In genomic region chr12:113907751-113908150, GRCm38 (mm10) we compare ENCODE assay signal across 24 mouse cellular contexts.
"Had no signal": no experiment of that assay in that cellular context is flagged by ENCODE, and none has a peak within 500 bp of the region (broad histone marks: within the 10 kb centered on the region; RNA-seq: fewer than 3 reads in every experiment).

No protein-coding gene starts in this region.

- H3K4me3 ChIP-seq: gastrocnemius, adult 2 months; heart, embryonic 10.5 days; heart, embryonic 12.5 days; hindbrain, embryonic 10.5 days; hindbrain, embryonic 12.5 days; intestine, embryonic 15.5 days; left cerebral cortex, adult 2 months; limb, embryonic 10.5 days; limb, embryonic 12.5 days; liver, embryonic 13.5 days; liver, embryonic 15.5 days had no signal

- ATAC-seq: forebrain, embryonic 16.5 days; hindbrain, embryonic 16.5 days; inflammation-experienced regulatory T-cells, adult 6 months; intestine, embryonic 15.5 days; intestine, postnatal 0 days; liver, postnatal 0 days had no signal

- H3K4me1 ChIP-seq: heart, embryonic 10.5 days; heart, embryonic 12.5 days; hindbrain, embryonic 10.5 days; hindbrain, embryonic 12.5 days; intestine, embryonic 15.5 days; limb, embryonic 10.5 days; limb, embryonic 12.5 days; liver, embryonic 13.5 days; liver, embryonic 15.5 days had no signal

- H3K27me3 ChIP-seq: heart, embryonic 12.5 days; hindbrain, embryonic 12.5 days; intestine, embryonic 15.5 days; limb, embryonic 12.5 days; liver, embryonic 13.5 days; liver, embryonic 15.5 days had no signal

- H3K9ac ChIP-seq: heart, embryonic 12.5 days; hindbrain, embryonic 12.5 days; hindbrain, embryonic 14.5 days; intestine, embryonic 15.5 days; limb, embryonic 12.5 days; liver, embryonic 13.5 days; liver, embryonic 15.5 days; liver, postnatal 0 days had no signal

- H3K36me3 ChIP-seq: heart, embryonic 10.5 days; heart, embryonic 12.5 days; hindbrain, embryonic 10.5 days; hindbrain, embryonic 12.5 days; intestine, embryonic 15.5 days; limb, embryonic 10.5 days; limb, embryonic 12.5 days; liver, embryonic 13.5 days; liver, embryonic 15.5 days had no signal

- H3K9me3 ChIP-seq: intestine, embryonic 15.5 days; limb, embryonic 10.5 days; liver, embryonic 13.5 days; liver, embryonic 15.5 days had no signal

- H3K27ac ChIP-seq: gastrocnemius, adult 2 months; heart, embryonic 10.5 days; hindbrain, embryonic 10.5 days; hindbrain, embryonic 12.5 days; hindbrain, embryonic 14.5 days; intestine, embryonic 15.5 days; left cerebral cortex, adult 2 months; limb, embryonic 10.5 days; limb, embryonic 12.5 days; liver, embryonic 13.5 days; liver, embryonic 15.5 days had no signal

- H3K4me2 ChIP-seq: heart, embryonic 12.5 days; hindbrain, embryonic 12.5 days; hindbrain, embryonic 14.5 days; intestine, embryonic 15.5 days; limb, embryonic 12.5 days; liver, embryonic 11.5 days; liver, embryonic 13.5 days; liver, embryonic 15.5 days had no signal

- DNase-seq: gastrocnemius, adult 2 months; gastrocnemius, postnatal 10 days; gastrocnemius, postnatal 25 days; heart, adult 18-20 months; heart, postnatal 10 days; heart, postnatal 4 days; liver; liver, embryonic 13.5 days; liver, postnatal 0 days had no signal
